Mouse (Mus musculus) left cerebral cortex, postnatal 25 days (tissue): ENCODE results near the gene Ear2. TPM values are rescaled to one million over a fixed set of nuclear protein-coding genes. Genes with fewer than 3 reads are reported as not detected.
"Not testable (repeated sequence)": the region's sequence is repeated elsewhere in the genome, so short reads cannot be mapped to it uniquely, and the experiment has no call there.

Experiments
- DNase-seq, 2 experiments: peaks; one replicate each; pipeline ENCODE4 v3.0.0; 2022; ENCODE audit warnings: low spot score in 2 of 2, mixed read lengths in 1 of 2
- intact Hi-C: fragments of 180-260 bp; cut with DNase I; formaldehyde crosslinking; loops from one replicate; pipeline ENCODE4 v1.15.1; 2025
- total RNA-seq, 2 experiments: library from RNA; stranded (reverse); gene quantifications; 2 replicates each; pipeline ENCODE4 v1.2.3; 2021

The Ear2 gene
- total RNA-seq: not detected

- intact Hi-C loops: not testable (repeated sequence)
Observed at GRCm38 (mm10) chr14:44102354-44102753, at the start of gene Ear2. TSS of gene Ear2 (plus strand) at chr14:44102654.

GRCm38 (mm10) chr14:44067879-44068278 lies 34.6 kb upstream of the Ear2 start:
- DNase-seq: peak; percentile 3 to 7
- intact Hi-C loops: not testable (repeated sequence)

More at GRCm38 (mm10) chr14:44102354-44102753, at the start of gene Ear2:
- DNase-seq: not testable (repeated sequence)

DNA sequence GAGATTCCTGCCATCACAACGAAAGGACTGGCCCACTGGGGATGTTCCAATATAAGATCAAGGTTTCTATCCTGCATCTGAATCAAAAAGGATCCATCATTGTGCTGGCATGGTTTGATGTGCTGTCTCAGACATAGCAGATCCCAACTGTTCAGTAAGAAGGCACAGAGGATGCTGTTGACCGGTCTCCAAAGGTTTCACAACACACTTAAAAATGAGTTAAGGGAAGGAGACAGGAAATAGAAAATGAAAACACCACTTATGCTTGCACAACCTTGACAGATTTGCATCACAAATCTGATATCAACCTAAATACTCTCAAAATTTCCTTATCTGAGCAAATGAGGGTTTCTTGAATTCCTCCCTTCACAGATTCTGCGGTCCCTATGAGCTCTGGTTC lies 31.9 kb upstream of the Ear2 start:
- intact Hi-C loops, DNase-seq: not testable (repeated sequence)

GRCm38 (mm10) chr14:44077785-44078341 lies 24.6 kb upstream of the Ear2 start:
- DNase-seq, intact Hi-C loops: not testable (repeated sequence)

DNA sequence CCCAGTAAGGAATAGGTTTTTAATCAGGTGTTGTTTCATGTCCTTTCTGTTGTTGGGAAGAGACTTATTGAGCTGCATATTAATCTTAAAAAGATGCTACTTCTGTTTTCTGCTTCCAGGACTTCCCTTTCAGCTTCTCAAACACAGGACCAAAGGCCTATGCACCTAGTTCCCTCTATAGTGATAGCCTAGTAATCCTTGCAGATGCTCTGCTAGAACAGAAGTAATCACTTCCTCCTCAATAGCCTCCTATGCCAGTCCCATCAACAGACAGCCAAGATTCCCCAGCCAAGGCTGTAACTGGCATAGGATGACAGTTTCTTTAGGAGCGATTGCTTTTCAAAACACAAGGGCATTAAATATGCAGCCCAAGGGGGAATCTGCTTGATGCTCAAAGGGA lies 15.9 kb upstream of the Ear2 start:
- intact Hi-C loops, DNase-seq: not testable (repeated sequence)

- DNase-seq: peak in 1 of 2 experiments; percentile 7
- intact Hi-C loops: not testable (repeated sequence)
Observed at GRCm38 (mm10) chr14:44087535-44087934, 14.9 kb upstream of the Ear2 start.

DNA sequence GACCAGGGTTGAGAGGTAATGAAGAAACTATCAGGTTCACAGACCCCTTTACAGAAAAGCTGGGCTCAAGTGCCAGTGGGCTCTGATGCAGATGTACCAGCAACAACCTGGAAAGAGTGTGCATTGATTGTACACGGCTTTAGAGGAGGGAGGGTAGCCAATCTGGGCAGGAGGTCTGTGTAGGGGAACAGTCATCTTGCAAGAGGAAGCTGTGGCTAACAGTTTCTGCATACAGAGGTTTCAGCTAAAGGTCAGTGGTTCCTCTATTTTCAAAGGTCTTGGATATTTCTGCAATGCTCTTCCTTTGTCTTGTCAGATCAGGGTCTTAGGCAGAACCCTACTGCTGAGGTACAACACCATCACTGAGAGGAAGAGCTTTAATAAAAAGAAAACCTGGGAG lies 10.9 kb upstream of the Ear2 start:
- intact Hi-C loops, DNase-seq: not testable (repeated sequence)

DNA sequence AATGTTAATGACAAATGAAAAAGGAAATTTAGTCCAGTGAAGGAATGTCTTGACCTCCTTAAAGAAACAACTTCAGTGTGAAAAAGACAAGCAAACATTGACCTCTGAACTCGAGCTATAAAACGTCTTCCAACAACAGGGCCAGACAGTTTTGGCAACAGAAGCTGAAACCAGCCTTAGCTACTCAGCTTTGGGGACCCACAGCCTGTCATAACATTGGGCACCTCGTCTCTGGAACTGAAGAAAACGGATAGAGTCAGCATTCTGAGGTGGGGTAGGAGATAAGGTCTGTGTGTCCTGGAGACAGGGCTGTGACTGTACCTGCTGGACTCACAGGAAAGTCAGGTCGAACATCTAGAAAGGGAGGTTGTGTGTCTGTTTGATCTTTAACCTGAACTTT lies 8.0 kb upstream of the Ear2 start:
- DNase-seq, intact Hi-C loops: not testable (repeated sequence)

- DNase-seq, intact Hi-C loops: not testable (repeated sequence)
Observed at GRCm38 (mm10) chr14:44100030-44100429, 2.4 kb upstream of the Ear2 start.

GRCm38 (mm10) chr14:44110981-44111380 lies 8.5 kb downstream of the Ear2 start:
- intact Hi-C loops: no loop called here
- DNase-seq: no peak

DNA sequence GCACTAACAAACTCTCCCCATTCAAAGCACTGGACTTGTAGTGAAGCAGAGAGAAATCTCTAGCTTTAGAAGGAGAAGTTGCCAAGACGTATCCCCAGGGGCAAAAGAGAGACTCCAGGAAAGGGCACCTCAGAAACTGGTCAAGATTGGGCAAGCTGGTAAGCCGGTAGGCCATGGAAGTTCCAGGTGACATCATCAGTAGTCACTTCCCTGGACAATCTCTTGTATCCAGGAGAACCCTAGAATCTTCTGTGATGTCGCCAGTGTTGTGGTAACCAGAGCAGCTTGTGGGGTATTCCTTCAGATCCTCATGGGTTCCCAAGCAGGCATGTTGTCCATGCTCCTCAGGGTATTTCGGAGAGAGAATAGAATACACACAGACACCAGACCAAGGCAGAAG lies 21.1 kb downstream of the Ear2 start, which contains the start of gene Gm3327:
Gene Gm3327, plus strand, starts transcription at position 301 of the 400 bp plus-strand sequence.
- intact Hi-C loops, DNase-seq: not testable (repeated sequence)

Other genes with a start within 250 kb of the Ear2 start
- gene Ear1, start 227.1 kb upstream of the Ear2 start, total RNA-seq: not detected
- not detected for gene Ear10, start 179.1 kb upstream of the Ear2 start, total RNA-seq
- gene Gm8113, start 177.3 kb upstream of the Ear2 start, total RNA-seq: not detected
- gene Ang5, start 145.6 kb upstream of the Ear2 start, total RNA-seq: not detected
- not detected for gene Ang6, start 100.4 kb upstream of the Ear2 start, total RNA-seq
- not detected for gene Gm3327, start 21.2 kb downstream of the Ear2 start, total RNA-seq
- not detected for gene Gm8212, start 95.0 kb downstream of the Ear2 start, total RNA-seq
- gene 4930503E14Rik, start 110.6 kb downstream of the Ear2 start, total RNA-seq: under 1 TPM; 0.30 to 0.50 TPM
- not detected for gene Gm8220, start 182.9 kb downstream of the Ear2 start, total RNA-seq
- not detected for gene Gm5930, start 235.9 kb downstream of the Ear2 start, total RNA-seq